Mouse (Mus musculus): ENCODE results near the gene Borcs5. TPM values are rescaled to one million over a fixed set of nuclear protein-coding genes. Genes with fewer than 3 reads are reported as not detected.
"Not testable (repeated sequence)": the region's sequence is repeated elsewhere in the genome, so short reads cannot be mapped to it uniquely, and the experiment has no call there.

Borcs5 gene
- polyA plus RNA-seq, 1 experiment from 2014 or later = 53.6 TPM

DNA sequence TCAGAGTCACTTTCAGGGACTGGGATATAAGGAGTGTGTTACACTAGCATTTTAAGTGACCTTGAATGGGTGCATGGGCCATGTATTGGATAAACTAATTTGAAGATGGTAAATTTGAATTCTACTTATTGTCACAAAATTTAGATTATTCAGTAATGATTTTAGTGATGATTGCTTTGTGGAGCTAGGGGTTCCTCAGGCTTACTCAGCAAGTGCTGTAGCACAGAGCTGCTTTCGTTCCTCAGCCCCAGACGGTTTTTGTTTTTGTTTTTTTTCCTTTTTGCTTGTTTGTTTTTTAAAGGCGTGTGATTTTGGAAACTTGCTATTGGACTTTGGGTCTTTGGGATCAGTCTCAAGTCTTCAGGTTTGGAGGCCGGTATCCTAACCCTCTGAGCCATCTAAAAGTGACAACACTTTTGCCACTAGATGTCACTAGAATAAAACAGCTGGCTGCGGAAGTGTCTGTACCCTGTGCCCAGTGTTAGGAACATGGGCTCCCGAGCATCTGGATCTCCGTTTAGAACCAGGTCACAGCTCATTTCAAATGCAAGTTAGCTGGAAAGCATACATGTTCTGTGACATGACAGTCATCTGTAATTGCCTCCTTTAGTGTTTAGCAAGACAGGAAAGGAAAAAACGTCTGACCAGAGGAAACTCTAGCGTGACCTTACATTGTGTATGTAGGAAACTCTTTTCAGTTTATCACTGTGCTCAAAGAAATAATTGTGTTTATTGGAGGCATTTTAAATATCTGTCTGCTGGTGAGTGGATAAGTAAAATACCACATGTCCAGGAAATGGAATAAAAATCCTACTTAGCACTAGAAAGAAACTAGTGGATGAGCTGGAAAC is 20.0 kb downstream of the Borcs5 start:
- ATAC-seq (ENCODE audit: low read depth) = peak; percentile 91
- H3K9me3 ChIP-seq (ENCODE audit: control insufficient read depth, low read length) = no peaks in the 10 kb centered on the region
- no peaks in the 10 kb centered on the region for H3K4me1 ChIP-seq (ENCODE audit: control insufficient read depth, insufficient read depth, low read length)
- no peak overlapping the region for H3K4me3 ChIP-seq (ENCODE audit: low read depth, low read length)
- H3K27me3 ChIP-seq (ENCODE audit: control insufficient read depth, insufficient read depth, low read length) = no peaks in the 10 kb centered on the region
- no peaks in the 10 kb centered on the region for H3K36me3 ChIP-seq (ENCODE audit: control insufficient read depth, insufficient read depth, low read length)
- 21% methylated on average over 9 of the region's 9 CpGs for WGBS
- no peak overlapping the region for H3K4me2 ChIP-seq (ENCODE audit: low read depth, low read length)
- no peak overlapping the region for H3K27ac ChIP-seq (ENCODE audit: low read depth, low read length)
- H3K9ac ChIP-seq (replicated peaks; ENCODE audit: low read depth, low read length) = no peak overlapping the region

DNA sequence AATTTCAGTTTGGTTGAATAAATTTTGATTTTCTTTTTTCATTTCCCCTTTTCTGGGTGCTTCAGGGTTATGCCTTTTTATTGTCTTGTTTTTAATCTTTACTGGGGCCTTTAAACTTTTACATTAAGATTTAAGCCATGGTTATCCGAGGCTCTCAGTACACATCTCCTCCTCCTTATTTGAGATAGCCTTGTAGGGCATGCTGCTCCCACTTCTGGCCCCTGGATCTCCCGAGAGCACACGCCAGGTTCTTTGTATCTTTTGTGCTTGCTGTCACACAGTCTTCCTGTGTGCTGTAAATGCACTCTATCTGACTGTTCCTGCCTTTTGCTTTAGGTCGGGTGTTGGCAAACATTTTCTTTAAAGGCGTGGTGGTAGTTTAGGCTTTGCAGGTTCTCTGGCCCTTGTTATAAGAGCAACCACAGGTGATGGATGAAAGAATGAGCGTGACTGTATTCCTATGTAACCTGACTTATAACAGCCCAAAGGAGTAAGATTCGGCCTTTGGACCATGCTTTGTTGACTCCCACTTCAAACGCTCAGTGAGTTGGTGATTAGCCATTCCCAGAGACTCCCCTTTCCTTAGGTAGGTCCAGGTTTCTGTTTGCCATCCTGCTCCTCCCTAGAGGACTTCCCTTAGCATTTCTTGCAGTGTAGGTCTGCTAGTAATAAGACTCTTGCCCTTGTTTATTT is 21.6 kb downstream of the Borcs5 start:
- no peak overlapping the region for H3K4me2 ChIP-seq (ENCODE audit: low read depth, low read length)
- ATAC-seq (ENCODE audit: low read depth) = no peak
- H3K9ac ChIP-seq (replicated peaks; ENCODE audit: low read depth, low read length) = no peak overlapping the region
- no peaks in the 10 kb centered on the region for H3K9me3 ChIP-seq (ENCODE audit: control insufficient read depth, low read length)
- no peak overlapping the region for H3K4me3 ChIP-seq (ENCODE audit: low read depth, low read length)
- no peak overlapping the region for H3K27ac ChIP-seq (ENCODE audit: low read depth, low read length)
- WGBS = 84% methylated on average over 8 of the region's 8 CpGs
- no peaks in the 10 kb centered on the region for H3K36me3 ChIP-seq (ENCODE audit: control insufficient read depth, insufficient read depth, low read length)
- H3K4me1 ChIP-seq (ENCODE audit: control insufficient read depth, insufficient read depth, low read length) = no peaks in the 10 kb centered on the region
- no peaks in the 10 kb centered on the region for H3K27me3 ChIP-seq (ENCODE audit: control insufficient read depth, insufficient read depth, low read length)

DNA sequence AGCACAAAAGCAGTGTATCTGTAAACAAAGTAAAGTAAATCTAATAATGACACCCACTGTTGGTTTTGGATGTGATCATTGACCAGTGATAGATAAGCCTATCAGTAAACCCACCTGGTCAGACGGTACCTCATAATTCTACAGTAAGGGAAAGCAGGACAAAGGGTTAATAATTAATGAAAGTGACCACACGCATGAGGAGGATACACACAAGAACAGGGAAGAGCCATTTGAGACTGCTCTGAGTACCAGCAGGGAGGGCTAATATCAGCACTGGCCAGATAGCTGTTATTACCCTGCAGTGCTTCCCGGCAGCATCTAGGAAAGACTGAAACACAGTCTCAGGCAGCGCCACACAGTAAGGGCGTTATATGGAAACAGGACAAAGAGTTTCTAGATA is 25.3 kb downstream of the Borcs5 start:
- H3K4me1 ChIP-seq (ENCODE audit: control insufficient read depth, insufficient read depth, low read length) = no peaks in the 10 kb centered on the region
- no peak for ATAC-seq (ENCODE audit: low read depth)
- H3K9ac ChIP-seq (replicated peaks; ENCODE audit: low read depth, low read length) = no peak overlapping the region
- no peaks in the 10 kb centered on the region for H3K9me3 ChIP-seq (ENCODE audit: control insufficient read depth, low read length)
- no peaks in the 10 kb centered on the region for H3K36me3 ChIP-seq (ENCODE audit: control insufficient read depth, insufficient read depth, low read length)
- H3K4me2 ChIP-seq (ENCODE audit: low read depth, low read length) = no peak overlapping the region
- no peak overlapping the region for H3K27ac ChIP-seq (ENCODE audit: low read depth, low read length)
- H3K4me3 ChIP-seq (ENCODE audit: low read depth, low read length) = no peak overlapping the region
- no peaks in the 10 kb centered on the region for H3K27me3 ChIP-seq (ENCODE audit: control insufficient read depth, insufficient read depth, low read length)
- WGBS = 65% methylated on average over 5 of the region's 5 CpGs

DNA sequence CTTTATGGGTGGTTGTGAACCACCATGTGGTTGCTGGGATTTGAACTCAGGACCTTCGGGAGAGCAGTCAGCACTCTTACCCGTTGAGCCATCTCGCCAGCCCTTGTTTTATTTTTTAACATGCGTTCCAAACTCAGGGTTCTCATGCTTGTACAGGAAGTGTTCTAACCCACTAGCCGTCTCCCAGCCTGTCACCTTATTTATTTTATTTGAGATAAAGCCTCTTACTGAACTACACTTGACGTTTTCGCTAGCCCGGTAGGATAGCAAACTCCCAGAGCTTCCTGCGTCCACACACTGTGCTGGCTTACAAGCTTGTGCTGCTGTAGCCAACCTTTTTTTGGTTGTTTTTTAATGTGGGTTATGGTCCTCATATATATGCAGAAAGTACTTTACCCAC is 26.5 kb downstream of the Borcs5 start:
- H3K27me3 ChIP-seq (ENCODE audit: control insufficient read depth, insufficient read depth, low read length) = no peaks in the 10 kb centered on the region
- H3K36me3 ChIP-seq (ENCODE audit: control insufficient read depth, insufficient read depth, low read length) = no peaks in the 10 kb centered on the region
- no peak overlapping the region for H3K4me3 ChIP-seq (ENCODE audit: low read depth, low read length)
- ATAC-seq (ENCODE audit: low read depth) = no peak
- no peak overlapping the region for H3K4me2 ChIP-seq (ENCODE audit: low read depth, low read length)
- WGBS = 84% methylated on average over 9 of the region's 9 CpGs
- no peaks in the 10 kb centered on the region for H3K9me3 ChIP-seq (ENCODE audit: control insufficient read depth, low read length)
- no peaks in the 10 kb centered on the region for H3K4me1 ChIP-seq (ENCODE audit: control insufficient read depth, insufficient read depth, low read length)
- no peak overlapping the region for H3K9ac ChIP-seq (replicated peaks; ENCODE audit: low read depth, low read length)
- H3K27ac ChIP-seq (ENCODE audit: low read depth, low read length) = no peak overlapping the region

DNA sequence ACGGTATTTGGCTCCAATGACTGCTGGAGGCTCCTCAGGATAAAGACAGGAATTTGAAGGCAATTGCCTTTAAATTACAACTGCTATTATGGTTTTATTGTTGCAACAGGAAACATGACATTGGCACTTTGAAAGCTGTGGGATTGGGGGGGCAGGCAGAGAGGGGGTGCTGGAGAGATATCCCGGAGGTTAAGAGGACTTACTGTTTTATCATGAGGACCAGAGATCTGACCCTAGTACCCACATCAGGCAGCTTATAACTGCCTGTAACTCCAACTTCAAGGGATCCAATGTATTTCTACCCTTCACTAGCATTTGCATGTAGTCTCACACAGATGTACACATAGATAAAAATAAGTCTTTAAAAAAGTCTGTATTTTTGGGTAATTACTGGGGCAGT is 29.2 kb downstream of the Borcs5 start:
- no peak for ATAC-seq (ENCODE audit: low read depth)
- no peaks in the 10 kb centered on the region for H3K27me3 ChIP-seq (ENCODE audit: control insufficient read depth, insufficient read depth, low read length)
- no peaks in the 10 kb centered on the region for H3K36me3 ChIP-seq (ENCODE audit: control insufficient read depth, insufficient read depth, low read length)
- no peaks in the 10 kb centered on the region for H3K4me1 ChIP-seq (ENCODE audit: control insufficient read depth, insufficient read depth, low read length)
- H3K9ac ChIP-seq (replicated peaks; ENCODE audit: low read depth, low read length) = no peak overlapping the region
- WGBS = 48% methylated on average over 2 of the region's 2 CpGs
- H3K4me2 ChIP-seq (ENCODE audit: low read depth, low read length) = no peak overlapping the region
- no peak overlapping the region for H3K4me3 ChIP-seq (ENCODE audit: low read depth, low read length)
- H3K9me3 ChIP-seq (ENCODE audit: control insufficient read depth, low read length) = no peaks in the 10 kb centered on the region
- H3K27ac ChIP-seq (ENCODE audit: low read depth, low read length) = no peak overlapping the region

DNA sequence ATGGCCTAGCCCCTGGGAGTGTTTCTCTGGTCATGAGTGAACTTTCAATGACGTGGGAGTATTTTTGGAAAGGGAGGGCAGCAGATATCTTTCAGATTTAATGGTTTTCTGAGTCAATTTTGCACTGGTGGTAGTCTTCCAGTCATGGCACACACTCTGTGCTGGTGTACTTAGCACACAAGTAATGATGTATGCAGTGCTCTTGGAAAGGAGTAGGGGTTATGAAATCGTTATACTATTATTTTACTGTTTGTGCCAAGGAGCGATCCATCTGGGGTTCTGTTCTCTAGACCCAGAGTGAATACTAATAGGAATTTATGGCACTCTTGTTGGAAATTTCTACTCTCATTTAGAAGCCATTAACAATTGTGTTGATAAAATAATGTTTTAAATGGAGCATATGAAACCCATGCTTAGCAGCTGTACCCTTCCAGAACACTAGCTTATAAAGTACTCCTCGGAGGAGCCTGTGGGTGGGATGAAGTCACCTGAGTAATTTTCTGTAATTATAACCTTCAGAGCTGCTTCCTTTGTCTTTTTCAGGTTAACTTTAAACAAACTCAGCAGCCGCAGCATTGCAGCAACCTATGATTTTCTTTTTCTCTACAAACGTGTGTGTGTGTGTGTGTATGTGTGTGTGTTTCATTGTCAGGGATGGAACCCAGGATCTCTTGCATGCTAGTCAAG is 30.0 kb downstream of the Borcs5 start:
- Histone ChIP-seq H3K27ac (ENCODE audit: low read depth, low read length) (no peak overlapping the region), H3K4me2 (ENCODE audit: low read depth, low read length) (no peak overlapping the region), H3K9me3 (ENCODE audit: control insufficient read depth, low read length) (no peaks in the 10 kb centered on the region), H3K4me1 (ENCODE audit: control insufficient read depth, insufficient read depth, low read length) (no peaks in the 10 kb centered on the region), H3K4me3 (ENCODE audit: low read depth, low read length) (no peak overlapping the region), H3K9ac (replicated peaks; ENCODE audit: low read depth, low read length) (no peak overlapping the region), H3K27me3 (ENCODE audit: control insufficient read depth, insufficient read depth, low read length) (no peaks in the 10 kb centered on the region), H3K36me3 (ENCODE audit: control insufficient read depth, insufficient read depth, low read length) (no peaks in the 10 kb centered on the region)
- WGBS = 53% methylated on average over 6 of the region's 6 CpGs
- peak; percentile 57; the same call in 1 of the 2 replicates for ATAC-seq (ENCODE audit: low read depth)

DNA sequence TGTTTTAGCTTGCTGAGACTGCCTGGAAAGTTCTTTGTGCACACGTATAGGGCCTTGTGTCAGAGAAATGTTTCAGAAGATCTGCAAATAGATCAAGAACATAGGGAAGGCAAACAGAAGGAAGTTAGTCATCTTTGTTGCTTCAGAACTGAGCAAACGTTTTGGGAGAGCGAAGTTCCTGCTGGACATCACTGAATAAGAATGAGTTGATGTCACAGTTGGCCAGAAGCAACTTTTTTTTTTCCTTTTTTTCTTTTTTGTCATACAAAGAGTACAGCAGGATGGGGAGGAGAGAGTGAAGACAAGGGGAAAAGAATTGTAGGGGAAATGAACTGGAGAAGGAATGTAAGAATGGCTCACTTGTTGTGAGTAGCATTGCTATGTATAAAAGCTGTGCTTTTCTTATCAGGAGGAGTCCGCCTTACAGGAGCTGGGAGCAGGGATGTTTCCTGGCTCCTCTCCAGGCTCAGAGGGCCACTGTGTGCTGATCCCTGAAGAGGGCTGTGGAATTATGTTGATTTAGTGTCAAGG is 31.6 kb downstream of the Borcs5 start:
- H3K4me1 ChIP-seq (ENCODE audit: control insufficient read depth, insufficient read depth, low read length) = no peaks in the 10 kb centered on the region
- no peak overlapping the region for H3K4me3 ChIP-seq (ENCODE audit: low read depth, low read length)
- 61% methylated on average over 4 of the region's 4 CpGs for WGBS
- no peak overlapping the region for H3K4me2 ChIP-seq (ENCODE audit: low read depth, low read length)
- no peak overlapping the region for H3K9ac ChIP-seq (replicated peaks; ENCODE audit: low read depth, low read length)
- H3K36me3 ChIP-seq (ENCODE audit: control insufficient read depth, insufficient read depth, low read length) = no peaks in the 10 kb centered on the region
- H3K27ac ChIP-seq (ENCODE audit: low read depth, low read length) = no peak overlapping the region
- no peak for ATAC-seq (ENCODE audit: low read depth)
- H3K9me3 ChIP-seq (ENCODE audit: control insufficient read depth, low read length) = no peaks in the 10 kb centered on the region
- H3K27me3 ChIP-seq (ENCODE audit: control insufficient read depth, insufficient read depth, low read length) = no peaks in the 10 kb centered on the region

DNA sequence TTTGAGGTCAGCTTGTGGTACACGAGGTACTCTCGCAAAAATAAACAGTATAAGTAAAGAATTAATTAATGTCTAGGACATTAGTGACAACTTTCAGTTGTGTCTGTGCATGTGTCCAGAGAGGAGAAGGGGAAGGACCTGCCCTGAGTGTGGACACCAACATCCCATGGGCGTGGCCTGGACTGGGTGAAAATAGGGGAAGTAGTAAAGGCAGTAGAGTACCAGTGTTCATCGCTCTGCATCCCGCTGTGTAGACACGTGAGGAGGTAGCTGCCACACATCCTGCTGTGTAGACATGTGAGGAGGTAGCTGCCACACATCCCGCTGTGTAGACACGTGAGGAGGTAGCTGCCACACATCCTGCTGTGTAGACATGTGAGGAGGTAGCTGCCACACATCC is 34.4 kb downstream of the Borcs5 start:
- not testable (repeated sequence) for H3K27me3 ChIP-seq (ENCODE audit: control insufficient read depth, insufficient read depth, low read length); H3K4me1 ChIP-seq (ENCODE audit: control insufficient read depth, insufficient read depth, low read length); ATAC-seq (ENCODE audit: low read depth); H3K9ac ChIP-seq (replicated peaks; ENCODE audit: low read depth, low read length); H3K4me3 ChIP-seq (ENCODE audit: low read depth, low read length); H3K4me2 ChIP-seq (ENCODE audit: low read depth, low read length); H3K36me3 ChIP-seq (ENCODE audit: control insufficient read depth, insufficient read depth, low read length); H3K27ac ChIP-seq (ENCODE audit: low read depth, low read length); H3K9me3 ChIP-seq (ENCODE audit: control insufficient read depth, low read length)
- WGBS = 85% methylated on average over 8 of the region's 8 CpGs

DNA sequence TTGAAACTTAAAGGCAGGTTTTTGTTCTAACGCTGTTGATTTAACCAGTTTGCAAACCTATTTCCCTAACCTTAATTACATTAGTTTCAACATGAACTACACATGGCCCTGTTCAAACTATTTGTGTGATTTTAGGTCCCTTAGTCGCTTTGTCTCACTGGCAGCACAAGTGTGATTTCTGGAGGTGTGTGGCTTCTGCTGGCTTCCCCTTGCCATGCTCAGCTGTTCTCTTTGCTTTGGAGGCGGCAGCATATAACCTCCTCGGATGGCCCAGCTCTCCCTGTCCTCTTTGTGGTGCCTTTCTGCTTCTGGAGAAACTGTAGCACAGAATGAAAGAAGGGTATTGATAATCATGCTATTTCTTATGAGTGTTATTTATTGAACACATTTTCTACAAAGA is 38.2 kb downstream of the Borcs5 start:
- WGBS = 84% methylated on average over 4 of the region's 4 CpGs
- no peaks in the 10 kb centered on the region for H3K27me3 ChIP-seq (ENCODE audit: control insufficient read depth, insufficient read depth, low read length)
- no peak overlapping the region for H3K9ac ChIP-seq (replicated peaks; ENCODE audit: low read depth, low read length)
- ATAC-seq (ENCODE audit: low read depth) = no peak
- H3K36me3 ChIP-seq (ENCODE audit: control insufficient read depth, insufficient read depth, low read length) = no peaks in the 10 kb centered on the region
- no peak overlapping the region for H3K4me3 ChIP-seq (ENCODE audit: low read depth, low read length)
- no peak overlapping the region for H3K27ac ChIP-seq (ENCODE audit: low read depth, low read length)
- no peaks in the 10 kb centered on the region for H3K9me3 ChIP-seq (ENCODE audit: control insufficient read depth, low read length)
- no peak overlapping the region for H3K4me2 ChIP-seq (ENCODE audit: low read depth, low read length)
- H3K4me1 ChIP-seq (ENCODE audit: control insufficient read depth, insufficient read depth, low read length) = no peaks in the 10 kb centered on the region

All from neural tube, embryonic 14.5 days (tissue).